Mouse (Mus musculus): ENCODE measurements around the gene Irgq. TPM values are rescaled to one million over a fixed set of nuclear protein-coding genes. Genes with fewer than 3 reads are reported as not detected.
A peak's percentile ranks its signal among the peaks of the same experiment; 100 is the strongest.
"Not testable (repeated sequence)": the region's sequence is repeated elsewhere in the genome, so short reads cannot be mapped to it uniquely, and the experiment has no call there.

The Irgq gene
- polyA plus RNA-seq, 1 experiment from 2014 or later = 11.5 TPM

GRCm38 (mm10) chr7:24504868-24505267 lies 25.6 kb upstream of the Irgq start:
- WGBS (ENCODE audit: missing documents) = 79% methylated on average over 4 of the region's 4 CpGs
- no peak overlapping the region for H3K4me3 ChIP-seq (ENCODE audit: inconsistent target)
- no peaks in the 10 kb centered on the region for H3K79me2 ChIP-seq (ENCODE audit: inconsistent target)
- no peak overlapping the region for H3K27ac ChIP-seq
- no peaks in the 10 kb centered on the region for H3K36me3 ChIP-seq (ENCODE audit: inconsistent target)

DNA sequence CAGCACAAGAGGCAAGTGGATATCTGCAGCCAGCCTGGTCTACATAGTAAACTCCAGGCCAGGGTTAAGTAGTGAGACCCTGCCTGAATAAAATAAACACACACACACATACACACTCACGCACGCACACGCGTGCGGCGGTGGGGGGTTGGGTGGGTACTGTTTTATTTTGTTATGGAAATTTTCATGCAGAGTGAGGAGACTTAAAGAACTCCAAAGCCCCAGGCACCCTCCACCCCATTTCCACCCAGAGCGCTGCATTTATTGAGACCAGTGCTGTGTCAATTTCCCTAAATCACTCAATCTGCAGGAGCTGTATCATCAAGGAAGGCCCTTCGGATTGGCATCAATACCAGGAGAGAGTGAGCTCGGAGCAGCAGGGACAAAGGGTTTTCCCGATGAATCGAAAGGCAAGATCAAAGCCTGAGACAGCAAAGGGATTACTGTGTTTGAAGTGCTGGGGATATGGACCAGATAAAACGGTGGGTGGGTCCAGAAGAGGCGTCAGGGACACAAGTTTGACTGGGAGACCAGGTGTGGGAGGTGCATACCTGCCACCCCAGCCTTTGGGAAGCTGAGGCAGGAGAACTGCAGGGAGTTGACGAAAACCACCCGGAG lies 24.9 kb upstream of the Irgq start:
- WGBS (ENCODE audit: missing documents) = 84% methylated on average over 15 of the region's 15 CpGs

DNA sequence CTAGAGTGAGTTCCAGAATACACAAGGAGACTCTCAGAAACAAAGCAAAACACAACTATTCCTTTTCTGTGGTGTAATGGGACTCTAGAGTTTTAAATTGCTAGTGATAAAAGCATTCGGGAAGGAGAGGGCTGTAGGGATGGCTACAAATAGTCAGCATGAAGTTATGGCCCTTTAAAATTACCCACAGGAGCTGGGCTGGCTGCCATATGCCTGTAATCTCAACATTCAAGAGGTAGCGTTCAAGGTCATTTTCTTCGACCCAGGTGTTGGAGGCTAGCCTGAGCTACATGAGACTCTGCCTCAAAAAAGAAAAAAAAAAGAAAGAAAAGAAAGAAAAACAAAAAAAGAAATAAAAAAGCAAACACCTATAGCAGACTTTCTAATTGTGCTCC lies 24.4 kb upstream of the Irgq start:
- H3K4me3 ChIP-seq (ENCODE audit: inconsistent target) = no peak overlapping the region
- H3K79me2 ChIP-seq (ENCODE audit: inconsistent target) = no peaks in the 10 kb centered on the region
- H3K36me3 ChIP-seq (ENCODE audit: inconsistent target) = no peaks in the 10 kb centered on the region
- WGBS (ENCODE audit: missing documents) = 39% methylated on average over 3 of the region's 3 CpGs
- H3K27ac ChIP-seq = no peak overlapping the region

More for the DNA sequence above, 24.9 kb upstream of the Irgq start:
- Histone ChIP-seq H3K4me3 (ENCODE audit: inconsistent target) (no peak overlapping the region), H3K36me3 (ENCODE audit: inconsistent target) (no peaks in the 10 kb centered on the region), H3K79me2 (ENCODE audit: inconsistent target) (no peaks in the 10 kb centered on the region), H3K27ac (no peak overlapping the region)

- no peaks in the 10 kb centered on the region for H3K79me2 ChIP-seq (ENCODE audit: inconsistent target)
- H3K4me3 ChIP-seq (ENCODE audit: inconsistent target) = peak overlapping the region; percentile 52
- WGBS (ENCODE audit: missing documents) = 22% methylated on average over 12 of the region's 12 CpGs
- H3K36me3 ChIP-seq (ENCODE audit: inconsistent target) = no peaks in the 10 kb centered on the region
- no peak overlapping the region for H3K27ac ChIP-seq
Observed at GRCm38 (mm10) chr7:24506476-24506837, 24.0 kb upstream of the Irgq start.

DNA sequence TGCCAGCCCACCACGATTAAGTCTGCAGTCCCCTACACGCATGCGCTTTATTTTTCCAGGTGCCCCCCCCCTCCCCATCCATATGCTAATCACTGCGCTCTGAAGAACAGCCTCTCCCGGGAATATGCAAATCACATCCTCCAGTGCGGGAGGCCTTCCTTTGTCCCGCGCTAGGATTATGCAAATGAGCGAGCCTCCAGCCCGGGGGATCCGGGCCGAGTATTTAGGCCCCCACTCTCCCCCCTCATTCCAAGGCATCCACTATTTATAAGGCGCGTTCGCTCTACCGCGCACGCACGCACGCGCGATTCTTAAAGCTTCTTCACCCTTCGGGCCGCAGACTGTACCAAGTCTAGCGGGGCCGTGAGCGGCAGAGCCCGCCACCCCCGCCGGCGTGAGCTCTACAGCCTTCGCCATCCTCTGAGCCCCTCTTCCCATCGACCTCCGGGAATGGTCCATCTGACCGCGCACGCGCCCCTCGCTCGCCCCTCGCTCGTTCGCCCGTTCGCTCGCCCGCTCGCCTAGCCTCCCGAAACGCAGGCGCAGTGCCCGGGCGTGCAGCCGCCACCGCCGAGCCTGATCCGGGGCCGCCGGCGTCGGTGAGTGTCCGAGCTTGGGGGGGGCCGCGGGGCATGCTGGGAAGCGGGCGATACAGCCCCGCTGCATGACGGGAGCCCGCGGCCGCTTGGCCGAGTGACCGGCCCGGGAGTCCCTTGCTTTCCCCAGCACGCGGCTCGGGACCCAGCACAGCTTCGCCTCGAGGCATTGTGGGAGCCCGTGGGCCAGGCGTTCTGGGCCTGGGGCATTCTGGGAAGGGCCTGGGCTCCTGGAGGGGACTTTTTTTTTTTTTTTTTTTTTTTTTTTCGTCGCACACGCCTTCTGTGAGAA lies 23.4 kb upstream of the Irgq start, which contains the start of gene Zfp428:
Gene Zfp428 (plus strand): TSS at position 169 of the 888 bp plus-strand sequence.
- WGBS (ENCODE audit: missing documents) = under 1% methylated on average over 71 of the region's 84 CpGs
- Histone ChIP-seq H3K4me3 (ENCODE audit: inconsistent target) (peak within 1 kb of the TSS; percentile 58), H3K36me3 (ENCODE audit: inconsistent target) (no peaks in the 10 kb centered on the region), H3K79me2 (ENCODE audit: inconsistent target) (no peaks in the 10 kb centered on the region), H3K27ac (no peak within 1 kb of the TSS)

DNA sequence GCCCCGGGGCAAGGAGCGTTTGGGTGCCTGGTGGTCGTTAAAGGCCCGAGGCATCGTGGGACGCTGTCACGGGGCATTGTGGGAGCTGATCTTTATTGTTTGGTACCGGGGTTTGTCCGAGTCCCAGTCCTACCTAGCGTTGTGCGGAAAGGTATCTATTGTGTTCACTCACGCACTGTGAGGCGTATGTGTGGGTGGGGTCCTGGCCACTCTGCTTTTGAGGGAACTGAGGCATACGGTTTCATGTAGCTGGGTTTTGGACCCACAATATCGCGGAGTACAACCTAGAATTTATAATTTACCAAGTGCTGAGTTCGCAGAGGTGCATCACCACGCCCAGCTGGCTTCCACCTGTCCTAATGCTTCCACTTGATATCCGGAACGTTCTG lies 22.8 kb upstream of the Irgq start:
- WGBS (ENCODE audit: missing documents) = 5% methylated on average over 20 of the region's 20 CpGs
- H3K27ac ChIP-seq = no peak overlapping the region
- H3K4me3 ChIP-seq (ENCODE audit: inconsistent target) = peak overlapping the region; percentile 58
- H3K79me2 ChIP-seq (ENCODE audit: inconsistent target) = no peaks in the 10 kb centered on the region
- H3K36me3 ChIP-seq (ENCODE audit: inconsistent target) = no peaks in the 10 kb centered on the region

GRCm38 (mm10) chr7:24512355-24512754 lies 18.1 kb upstream of the Irgq start, which contains the start of gene AC161166.1:
AC161166.1 (minus strand) TSS chr7:24512455.
- H3K79me2 ChIP-seq (ENCODE audit: inconsistent target) = no peaks in the 10 kb centered on the region
- H3K36me3 ChIP-seq (ENCODE audit: inconsistent target) = no peaks in the 10 kb centered on the region
- WGBS (ENCODE audit: missing documents) = 98% methylated on average over 7 of the region's 7 CpGs
- no peak within 1 kb of the TSS for H3K27ac ChIP-seq
- H3K4me3 ChIP-seq (ENCODE audit: inconsistent target) = no peak within 1 kb of the TSS

DNA sequence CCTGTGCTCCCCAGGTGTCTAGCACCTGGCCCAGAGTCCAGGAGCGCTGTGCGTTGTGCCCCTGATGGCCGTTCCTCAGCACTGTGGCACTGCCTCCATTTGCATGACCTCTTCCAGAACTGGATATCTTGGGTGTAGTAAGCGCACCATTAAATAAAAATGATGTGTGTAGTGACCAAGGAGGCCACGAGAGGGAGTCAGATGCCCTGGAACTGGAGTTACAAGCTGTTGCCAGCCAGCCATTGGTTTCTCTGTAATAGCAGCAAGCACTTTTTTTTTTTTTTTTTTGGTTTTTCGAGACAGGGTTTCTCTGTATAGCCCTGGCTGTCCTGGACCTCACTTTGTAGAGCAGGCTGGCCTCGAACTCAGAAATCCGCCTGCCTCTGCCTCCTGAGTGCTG lies 14.2 kb upstream of the Irgq start:
- not testable (repeated sequence) for H3K36me3 ChIP-seq (ENCODE audit: inconsistent target); H3K79me2 ChIP-seq (ENCODE audit: inconsistent target); H3K4me3 ChIP-seq (ENCODE audit: inconsistent target); H3K27ac ChIP-seq
- whole genome bisulfite sequencing (ENCODE audit: missing documents) = 89% methylated on average over 5 of the region's 8 CpGs

- H3K79me2 ChIP-seq (ENCODE audit: inconsistent target) = no peaks in the 10 kb centered on the region
- WGBS (ENCODE audit: missing documents) = 94% methylated on average over 4 of the region's 5 CpGs
- no peak overlapping the region for H3K27ac ChIP-seq
Observed at GRCm38 (mm10) chr7:24517077-24517476, 13.4 kb upstream of the Irgq start.

DNA sequence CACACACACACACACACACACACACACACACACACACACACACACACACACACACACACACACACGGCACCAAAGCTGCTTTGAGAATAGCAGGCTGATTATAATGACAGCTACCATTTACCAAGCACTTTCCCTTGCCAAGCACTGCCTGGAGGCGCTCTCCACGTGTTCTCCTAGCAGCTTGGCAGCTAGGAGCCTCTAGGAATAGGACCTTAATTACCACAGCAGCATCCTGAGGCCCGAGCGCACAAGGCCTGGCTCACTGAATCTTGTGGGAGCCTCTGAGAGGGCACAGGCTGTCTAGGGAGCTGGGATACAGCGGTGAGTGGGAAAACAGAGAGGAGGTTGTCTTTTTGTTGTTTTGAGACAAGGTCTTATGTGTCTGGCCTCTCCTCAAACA lies 12.8 kb upstream of the Irgq start:
- Histone ChIP-seq H3K79me2 (ENCODE audit: inconsistent target) (no peaks in the 10 kb centered on the region), H3K27ac (no peak overlapping the region), H3K4me3 (ENCODE audit: inconsistent target) (no peak overlapping the region), H3K36me3 (ENCODE audit: inconsistent target) (no peaks in the 10 kb centered on the region)
- 83% methylated on average over 6 of the region's 6 CpGs for WGBS (ENCODE audit: missing documents)

More at GRCm38 (mm10) chr7:24517077-24517476, 13.4 kb upstream of the Irgq start:
- no peak overlapping the region for H3K4me3 ChIP-seq (ENCODE audit: inconsistent target)
- no peaks in the 10 kb centered on the region for H3K36me3 ChIP-seq (ENCODE audit: inconsistent target)

GRCm38 (mm10) chr7:24519130-24519529 lies 11.4 kb upstream of the Irgq start:
- no peaks in the 10 kb centered on the region for H3K36me3 ChIP-seq (ENCODE audit: inconsistent target)
- H3K79me2 ChIP-seq (ENCODE audit: inconsistent target) = no peaks in the 10 kb centered on the region
- no peak overlapping the region for H3K27ac ChIP-seq
- H3K4me3 ChIP-seq (ENCODE audit: inconsistent target) = no peak overlapping the region
- WGBS (ENCODE audit: missing documents) = 79% methylated on average over 3 of the region's 3 CpGs

DNA sequence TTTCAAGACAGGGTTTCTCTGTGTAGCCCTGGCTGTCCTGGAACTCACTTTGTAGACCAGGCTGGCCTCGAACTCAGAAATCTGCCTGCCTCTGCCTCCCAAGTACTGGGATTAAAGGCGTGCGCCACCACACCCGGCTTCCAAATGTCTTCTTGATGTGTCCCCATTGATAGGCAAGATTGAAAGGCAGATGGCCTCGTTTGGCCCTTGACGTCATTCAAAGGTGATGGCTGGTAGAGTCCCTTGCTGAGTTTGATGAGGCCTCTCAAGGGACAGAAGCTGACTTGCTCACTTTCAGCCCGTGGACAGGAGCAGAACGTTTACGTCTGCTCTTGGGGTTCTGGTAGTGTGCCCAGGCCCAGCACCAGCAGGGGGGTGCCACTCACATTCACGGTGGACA lies 10.4 kb upstream of the Irgq start:
- 85% methylated on average over 7 of the region's 10 CpGs for WGBS (ENCODE audit: missing documents)
- not testable (repeated sequence) for H3K4me3 ChIP-seq (ENCODE audit: inconsistent target); H3K36me3 ChIP-seq (ENCODE audit: inconsistent target); H3K79me2 ChIP-seq (ENCODE audit: inconsistent target); H3K27ac ChIP-seq

DNA sequence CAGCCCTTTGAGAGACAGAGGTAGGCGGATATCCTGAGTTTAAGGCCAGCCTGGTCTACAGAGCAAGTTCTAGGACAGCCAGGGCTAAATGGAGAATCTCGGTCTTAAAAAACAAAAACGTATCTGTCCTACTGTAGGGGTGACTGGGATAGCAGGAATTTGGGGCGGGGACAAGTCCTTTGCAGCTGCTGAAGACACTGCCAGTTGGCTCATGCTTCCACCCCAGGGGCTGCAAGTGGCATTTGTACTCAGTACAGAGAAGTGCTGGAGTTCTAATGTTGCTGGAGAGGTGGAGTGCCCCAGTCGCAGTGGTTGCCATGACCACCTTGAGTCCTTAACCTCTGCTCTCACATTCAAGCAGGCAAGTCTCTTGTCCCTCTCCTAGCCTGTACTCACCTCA lies 7.7 kb upstream of the Irgq start:
- 78% methylated on average over 5 of the region's 5 CpGs for WGBS (ENCODE audit: missing documents)
- Histone ChIP-seq H3K79me2 (ENCODE audit: inconsistent target) (no peaks in the 10 kb centered on the region), H3K36me3 (ENCODE audit: inconsistent target) (no peaks in the 10 kb centered on the region), H3K27ac (no peak overlapping the region), H3K4me3 (ENCODE audit: inconsistent target) (no peak overlapping the region)

- Histone ChIP-seq H3K27ac (no peak overlapping the region), H3K79me2 (ENCODE audit: inconsistent target) (no peaks in the 10 kb centered on the region), H3K36me3 (ENCODE audit: inconsistent target) (no peaks in the 10 kb centered on the region), H3K4me3 (ENCODE audit: inconsistent target) (no peak overlapping the region)
- WGBS (ENCODE audit: missing documents) = 77% methylated on average over 6 of the region's 6 CpGs
Observed at GRCm38 (mm10) chr7:24523723-24524122, 6.8 kb upstream of the Irgq start.

DNA sequence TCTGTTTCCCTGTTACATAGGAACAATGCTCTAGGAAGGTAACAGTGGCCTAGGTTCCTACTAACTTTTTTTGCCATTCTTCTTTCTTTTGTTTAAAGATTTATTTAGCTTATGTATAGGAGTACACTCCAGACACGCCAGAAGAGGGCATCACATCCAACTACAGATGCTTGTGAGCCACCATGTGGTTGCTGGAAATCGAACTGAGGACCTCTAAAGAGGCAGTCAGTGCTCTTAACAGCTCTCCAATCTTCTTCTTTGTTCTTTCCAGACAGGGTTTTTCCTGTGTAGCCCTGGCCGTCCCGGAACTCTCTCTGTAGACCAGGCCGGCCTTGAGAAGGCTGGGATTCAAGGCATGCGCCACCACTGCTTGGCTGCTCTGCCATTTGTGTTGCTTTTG lies 5.5 kb upstream of the Irgq start:
- H3K27ac ChIP-seq = no peak overlapping the region
- H3K79me2 ChIP-seq (ENCODE audit: inconsistent target) = no peaks in the 10 kb centered on the region
- no peak overlapping the region for H3K4me3 ChIP-seq (ENCODE audit: inconsistent target)
- 78% methylated on average over 6 of the region's 6 CpGs for WGBS (ENCODE audit: missing documents)
- H3K36me3 ChIP-seq (ENCODE audit: inconsistent target) = no peaks in the 10 kb centered on the region
